Mouse (Mus musculus): ENCODE data around the gene Dnajb8.

Dnajb8 gene

GRCm38 (mm10) chr6:88198070-88198940, 23.8 kb upstream of the Dnajb8 start:
- in situ Hi-C loops (cut with MboI, MseI): loop anchor here (10.0 to 25.0 kb wide), 2 partner anchors 296 to 664 kb away; no protein-coding TSS in a partner anchor

DNA sequence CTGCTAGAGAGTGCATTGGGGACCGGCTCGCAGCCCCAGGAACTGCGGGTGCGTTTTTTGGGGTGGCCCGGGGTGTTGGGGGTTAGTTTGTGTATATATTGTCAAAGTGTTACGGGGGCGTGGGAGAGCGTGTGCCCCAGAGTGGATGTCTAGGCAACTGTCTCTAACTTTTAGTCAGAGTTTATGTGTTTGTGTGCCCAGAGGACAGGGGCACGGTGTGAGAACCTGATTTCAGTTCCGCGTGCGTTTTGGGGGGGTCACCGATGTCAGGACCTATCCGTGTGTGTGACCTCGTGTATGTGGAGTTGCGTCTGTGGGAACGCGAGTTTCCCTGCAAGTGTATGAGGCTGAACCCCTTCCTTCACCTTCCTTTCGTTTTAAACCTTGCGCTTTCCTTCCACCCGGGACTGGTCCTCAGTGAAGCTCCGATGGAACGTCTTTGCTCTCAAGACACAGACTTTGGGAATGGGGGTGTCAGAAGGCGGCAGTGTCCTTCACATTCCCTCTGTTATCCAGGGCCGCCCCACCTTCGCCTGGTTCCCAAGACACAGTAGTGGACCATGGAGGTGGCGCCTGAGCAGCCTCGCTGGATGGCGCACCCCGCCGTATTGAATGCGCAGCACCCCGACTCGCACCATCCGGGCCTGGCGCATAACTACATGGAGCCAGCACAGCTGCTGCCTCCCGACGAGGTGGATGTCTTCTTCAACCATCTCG, 22.9 kb upstream of the Dnajb8 start:
- in situ Hi-C loops (cut with MboI, MseI): loop anchor here (10.0 to 25.0 kb wide), 2 partner anchors 296 to 663 kb away; no protein-coding TSS in a partner anchor

DNA sequence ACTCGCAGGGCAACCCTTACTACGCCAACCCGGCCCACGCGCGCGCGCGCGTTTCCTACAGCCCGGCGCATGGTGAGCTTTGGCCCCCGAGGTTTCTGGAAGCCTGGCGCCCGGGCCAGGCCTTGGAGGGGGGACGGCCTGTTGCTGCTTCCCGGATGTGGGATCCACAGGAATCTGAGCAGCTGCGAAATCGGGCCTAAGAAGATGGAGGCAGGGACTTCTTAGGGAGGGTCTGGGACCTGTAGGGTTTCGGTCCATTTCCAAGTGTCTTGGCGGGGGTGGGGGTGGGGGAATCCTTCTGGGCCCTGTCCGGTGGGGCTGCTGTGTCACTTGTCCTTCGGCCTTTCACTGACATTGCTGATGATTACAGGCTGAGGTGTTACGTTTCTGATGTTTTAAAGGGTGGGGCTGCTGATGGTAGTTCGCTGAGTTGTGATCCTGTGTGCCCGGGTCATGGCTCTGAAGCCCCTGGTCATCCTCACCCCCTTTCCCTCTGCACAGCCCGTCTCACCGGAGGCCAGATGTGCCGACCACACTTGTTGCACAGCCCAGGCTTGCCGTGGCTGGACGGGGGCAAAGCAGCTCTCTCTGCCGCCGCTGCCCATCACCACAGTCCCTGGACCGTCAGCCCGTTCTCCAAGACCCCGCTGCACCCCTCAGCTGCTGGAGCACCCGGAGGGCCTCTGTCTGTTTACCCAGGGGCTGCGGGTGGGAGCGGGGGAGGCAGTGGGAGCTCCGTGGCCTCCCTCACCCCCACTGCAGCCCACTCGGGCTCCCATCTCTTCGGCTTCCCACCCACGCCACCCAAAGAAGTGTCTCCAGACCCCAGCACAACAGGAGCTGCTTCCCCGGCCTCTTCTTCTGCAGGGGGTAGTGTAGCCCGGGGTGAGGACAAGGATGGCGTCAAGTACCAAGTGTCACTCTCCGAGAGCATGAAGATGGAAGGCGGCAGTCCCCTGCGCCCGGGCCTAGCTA, 22.1 kb upstream of the Dnajb8 start:
- in situ Hi-C loops (cut with MboI, MseI): loop anchor here (10.0 to 25.0 kb wide), 2 partner anchors 295 to 662 kb away; no protein-coding TSS in a partner anchor

- in situ Hi-C loops (cut with MboI, MseI): no loop called here
Observed at GRCm38 (mm10) chr6:88200693-88201609, 21.1 kb upstream of the Dnajb8 start.

- in situ Hi-C loops (cut with MboI, MseI): no loop called here
Observed at GRCm38 (mm10) chr6:88201926-88202700, 20.0 kb upstream of the Dnajb8 start.

- in situ Hi-C loops (cut with MboI, MseI): no loop called here
Observed at GRCm38 (mm10) chr6:88202921-88203690, 19.0 kb upstream of the Dnajb8 start.

DNA sequence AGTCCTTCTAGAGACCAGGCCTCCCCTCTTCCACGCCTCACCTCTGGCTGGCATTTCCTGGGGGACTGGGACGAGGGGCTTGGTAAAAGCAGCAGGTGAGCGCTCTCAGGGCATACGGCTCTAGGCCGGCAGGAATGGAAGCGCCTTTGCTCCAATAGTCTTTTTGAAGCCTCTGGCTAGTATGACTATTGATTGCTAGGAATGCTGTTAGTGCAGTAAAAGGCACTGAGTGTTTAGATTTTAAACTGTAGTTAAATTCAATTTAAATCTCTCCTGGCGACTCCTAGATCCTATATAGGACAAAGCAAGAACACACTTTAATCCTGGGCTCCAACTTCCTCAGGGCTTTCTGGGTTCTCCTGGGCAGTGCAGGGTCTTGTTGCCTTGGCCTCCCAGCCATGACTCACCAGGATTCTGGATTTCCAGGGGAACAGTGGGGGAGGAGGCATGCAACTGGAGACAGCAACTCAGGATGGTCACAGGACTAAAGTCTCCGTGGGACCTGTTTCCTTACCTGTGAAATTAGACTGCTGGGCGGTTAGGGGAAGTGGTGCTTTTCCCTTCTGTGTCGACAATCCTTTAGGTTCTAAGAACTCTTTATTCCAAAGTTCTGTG, 18.2 kb upstream of the Dnajb8 start:
- in situ Hi-C loops (cut with MboI, MseI): no loop called here

DNA sequence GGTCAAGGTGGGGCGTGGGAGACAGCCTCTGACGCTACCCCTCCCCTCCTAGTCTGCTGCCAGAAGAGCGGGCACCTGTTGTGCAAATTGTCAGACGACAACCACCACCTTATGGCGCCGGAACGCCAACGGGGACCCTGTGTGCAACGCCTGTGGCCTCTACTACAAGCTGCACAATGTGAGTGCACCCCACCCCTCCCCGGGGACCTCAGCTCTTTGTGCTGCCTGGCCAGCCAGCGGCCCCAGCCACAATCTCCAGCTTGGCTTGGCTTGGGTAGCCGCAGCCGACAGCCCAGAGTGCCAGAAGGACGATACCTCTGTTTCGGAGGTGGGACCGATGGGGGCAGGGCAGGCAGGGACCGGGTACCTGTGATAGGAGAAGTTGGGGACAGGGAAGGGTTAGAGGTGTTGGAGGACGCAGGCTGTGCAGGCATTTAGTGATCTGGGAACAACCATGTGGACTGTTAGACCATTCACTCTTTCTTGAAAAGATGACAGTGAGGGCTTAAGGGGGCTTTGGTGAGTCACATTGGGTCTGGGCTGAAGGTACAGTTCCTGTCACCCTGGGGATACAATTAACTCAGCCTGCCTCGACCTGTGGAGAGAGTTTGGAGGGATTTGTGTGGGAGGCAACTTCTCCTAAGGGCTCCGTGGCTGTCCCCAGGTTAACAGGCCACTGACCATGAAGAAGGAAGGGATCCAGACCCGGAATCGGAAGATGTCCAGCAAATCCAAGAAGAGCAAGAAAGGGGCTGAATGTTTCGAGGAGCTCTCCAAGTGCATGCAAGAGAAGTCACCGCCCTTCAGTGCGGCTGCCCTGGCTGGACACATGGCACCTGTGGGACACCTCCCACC, 17.3 kb upstream of the Dnajb8 start:
- in situ Hi-C loops (cut with MboI, MseI): no loop called here

GRCm38 (mm10) chr6:88205386-88205700, 16.7 kb upstream of the Dnajb8 start:
- in situ Hi-C loops (cut with MboI, MseI): no loop called here

- in situ Hi-C loops (cut with MboI, MseI): no loop called here
Observed at GRCm38 (mm10) chr6:88205937-88206336, 16.1 kb upstream of the Dnajb8 start.

DNA sequence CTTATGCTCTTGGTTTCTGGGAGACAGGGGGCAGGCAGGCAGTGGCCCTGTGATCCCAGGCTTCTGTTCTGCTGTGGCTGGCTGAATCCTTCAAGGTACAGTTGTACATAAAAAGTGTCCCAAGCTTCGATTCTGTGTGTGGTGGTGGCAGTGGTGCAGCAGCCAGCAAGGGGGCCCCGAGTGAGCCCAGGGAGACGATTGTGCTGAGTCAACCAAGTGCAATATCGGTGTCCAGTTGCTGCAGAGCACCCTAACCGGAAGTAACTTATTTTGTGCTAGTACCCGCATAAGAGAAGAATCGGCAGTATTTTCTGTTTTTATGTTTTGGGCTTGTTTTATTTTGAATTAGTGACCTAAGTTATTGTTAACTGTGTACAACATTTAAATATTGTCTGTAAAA, 15.5 kb upstream of the Dnajb8 start:
- in situ Hi-C loops (cut with MboI, MseI): no loop called here

GRCm38 (mm10) chr6:88207403-88208033, 14.6 kb upstream of the Dnajb8 start:
- in situ Hi-C loops (cut with MboI, MseI): no loop called here

GRCm38 (mm10) chr6:88208321-88208720, 13.7 kb upstream of the Dnajb8 start:
- in situ Hi-C loops (cut with MboI, MseI): no loop called here

GRCm38 (mm10) chr6:88209453-88209852, 12.6 kb upstream of the Dnajb8 start:
- in situ Hi-C loops (cut with MboI, MseI): no loop called here

GRCm38 (mm10) chr6:88210182-88210581, 11.9 kb upstream of the Dnajb8 start:
- in situ Hi-C loops (cut with MboI, MseI): loop anchor here in 1 of 2 experiments (5.0 kb wide), 1 partner anchor 92 kb away; no protein-coding TSS in a partner anchor

DNA sequence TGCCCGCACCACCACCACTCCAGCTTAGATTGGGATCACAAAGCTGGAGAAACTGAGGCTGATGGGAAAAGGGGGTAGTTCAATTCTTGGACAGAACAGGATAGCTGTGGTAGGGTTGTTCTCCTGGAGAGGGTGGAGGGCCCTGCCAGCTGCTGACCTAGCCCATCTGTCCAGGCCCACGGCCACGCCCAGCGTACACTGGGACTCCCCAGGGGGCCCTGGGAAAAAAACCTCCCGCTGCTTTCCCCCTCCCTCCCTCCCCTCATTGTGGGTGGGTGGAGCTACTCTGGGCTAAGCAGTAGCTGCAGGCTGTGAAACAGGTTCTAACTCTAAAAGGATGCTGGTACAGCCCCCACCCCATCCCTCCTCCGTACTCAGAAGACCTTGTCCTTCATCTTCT, 6.3 kb upstream of the Dnajb8 start:
- in situ Hi-C loops (cut with MboI, MseI): no loop called here

DNA sequence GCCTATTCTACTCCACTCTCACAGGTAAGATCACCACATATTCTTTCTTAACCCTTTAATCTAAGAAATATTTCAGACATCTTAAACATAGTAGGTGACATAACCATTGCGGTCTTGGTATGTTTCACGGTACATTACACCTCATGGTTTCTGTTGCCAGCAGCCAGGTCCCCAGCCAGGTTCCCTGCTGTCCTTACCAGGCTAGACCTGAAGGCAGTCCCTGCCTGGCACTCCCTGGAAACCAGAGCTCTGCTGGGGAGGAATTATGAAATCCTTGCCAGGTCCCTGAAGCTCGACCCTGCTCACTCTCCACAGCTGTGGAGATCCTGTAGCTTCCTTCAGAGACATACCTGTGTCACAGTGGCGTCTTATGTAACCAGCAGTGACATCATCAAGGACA, 5.9 kb upstream of the Dnajb8 start:
- in situ Hi-C loops (cut with MboI, MseI): no loop called here

Measured in T-helper 17 cell (primary cell).